Mouse (Mus musculus) layer of hippocampus, adult 9-10 months (tissue): ENCODE results near the gene Olfr56.
"Not testable (repeated sequence)": the region's sequence is repeated elsewhere in the genome, so short reads cannot be mapped to it uniquely, and the experiment has no call there.

Experiments
- DNase-seq: peaks from one replicate; pipeline ENCODE4 v3.0.0; 2022; ENCODE audit warnings: low spot score

The Olfr56 gene

GRCm38 (mm10) chr11:49060061-49060460 lies 81.4 kb downstream of the Olfr56 start:
- not testable (repeated sequence) for DNase-seq

GRCm38 (mm10) chr11:49061865-49062264 lies 83.2 kb downstream of the Olfr56 start:
- not testable (repeated sequence) for DNase-seq

- not testable (repeated sequence) for DNase-seq
Observed at GRCm38 (mm10) chr11:49063713-49064469, 85.2 kb downstream of the Olfr56 start, which contains the start of gene Tgtp2. Tgtp2 (minus strand) TSS chr11:49064206.

GRCm38 (mm10) chr11:49068358-49068757 lies 89.7 kb downstream of the Olfr56 start:
- DNase-seq: no peak

GRCm38 (mm10) chr11:49076001-49076757 lies 97.5 kb downstream of the Olfr56 start, which contains the start of gene Ifi47:
Ifi47 (plus strand) TSS chr11:49076587.
- DNase-seq: not testable (repeated sequence)

- no peak for DNase-seq
Observed at GRCm38 (mm10) chr11:49077012-49077411, 98.3 kb downstream of the Olfr56 start.

GRCm38 (mm10) chr11:49078719-49079118 lies 100.0 kb downstream of the Olfr56 start:
- DNase-seq: no peak

GRCm38 (mm10) chr11:49080636-49081035 lies 101.9 kb downstream of the Olfr56 start:
- DNase-seq: no peak

GRCm38 (mm10) chr11:49081356-49081755 lies 102.7 kb downstream of the Olfr56 start:
- no peak for DNase-seq

- DNase-seq: no peak
Observed at GRCm38 (mm10) chr11:49081886-49082285, 103.2 kb downstream of the Olfr56 start.

- no peak for DNase-seq
Observed at GRCm38 (mm10) chr11:49083146-49083545, 104.5 kb downstream of the Olfr56 start.

- no peak for DNase-seq
Observed at GRCm38 (mm10) chr11:49083808-49084207, 105.1 kb downstream of the Olfr56 start.

- no peak for DNase-seq
Observed at GRCm38 (mm10) chr11:49084385-49084784, 105.7 kb downstream of the Olfr56 start.

GRCm38 (mm10) chr11:49084875-49085274 lies 106.2 kb downstream of the Olfr56 start:
- DNase-seq: no peak

GRCm38 (mm10) chr11:49086858-49087361 lies 108.2 kb downstream of the Olfr56 start:
- no peak for DNase-seq

GRCm38 (mm10) chr11:49087830-49088616 lies 109.3 kb downstream of the Olfr56 start:
- DNase-seq: no peak

- DNase-seq: no peak
Observed at GRCm38 (mm10) chr11:49088990-49089652, 110.4 kb downstream of the Olfr56 start.

GRCm38 (mm10) chr11:49089735-49090507 lies 111.2 kb downstream of the Olfr56 start:
- no peak for DNase-seq

- no peak for DNase-seq
Observed at GRCm38 (mm10) chr11:49090551-49090950, 111.9 kb downstream of the Olfr56 start.

GRCm38 (mm10) chr11:49091171-49091570 lies 112.5 kb downstream of the Olfr56 start:
- DNase-seq: no peak
